Mouse (Mus musculus) intestine, embryonic 15.5 days (tissue): ENCODE results near the gene Ccl27a. TPM values are rescaled to one million over a fixed set of nuclear protein-coding genes. Genes with fewer than 3 reads are reported as not detected.

Source experiments
- polyA plus RNA-seq: library from polyadenylated mRNA; unstranded; fragments of >200 nt; fragmentation: Nextera tagmentation; extraction: Ambion mirVana; gene quantifications from 2 replicates; pipeline ENCODE4 v1.2.1, GENCODE M21; 2015

The Ccl27a gene
- polyA plus RNA-seq, 1 experiment from 2014 or later = 30.5 TPM

Other genes starting within 250 kb of the Ccl27a start
- gene Fam219a, start 204.7 kb downstream of the Ccl27a start, polyA plus RNA-seq = 2.3 TPM in 2 replicates
- 5.6 and 5.8 TPM in 2 replicates for gene Dnaic1, start 204.5 kb downstream of the Ccl27a start, polyA plus RNA-seq
- 10.8 and 11.2 TPM in 2 replicates for gene Enho, start 133.9 kb downstream of the Ccl27a start, polyA plus RNA-seq
- 5.1 and 6.4 TPM in 2 replicates for gene Cntfr, start 77.2 kb downstream of the Ccl27a start, polyA plus RNA-seq
- 127 and 129 TPM in 2 replicates for gene Il11ra1, start 74.3 kb downstream of the Ccl27a start, polyA plus RNA-seq
- 58.8 and 65.0 TPM in 2 replicates for gene Rpp25l, start 60.7 kb downstream of the Ccl27a start, polyA plus RNA-seq
- gene Dctn3, start 51.1 kb downstream of the Ccl27a start, polyA plus RNA-seq = 122 and 131 TPM in 2 replicates
- not detected in 2 replicates for gene Arid3c, start 43.1 kb downstream of the Ccl27a start, polyA plus RNA-seq
- 64.8 and 70.9 TPM in 2 replicates for gene Galt, start 19.0 kb downstream of the Ccl27a start, polyA plus RNA-seq
- gene Sigmar1, start 18.1 kb downstream of the Ccl27a start, polyA plus RNA-seq = 94.7 and 108 TPM in 2 replicates
- gene Gm21541, start 129.4 kb upstream of the Ccl27a start, polyA plus RNA-seq = 16.9 and 31.6 TPM in 2 replicates
- 0.70 and 1.5 TPM in 2 replicates for gene Gm20878, start 167.3 kb upstream of the Ccl27a start, polyA plus RNA-seq
- 0.15 and 0.20 TPM in 2 replicates for gene Fam205a4, start 191.8 kb upstream of the Ccl27a start, polyA plus RNA-seq